Mouse (Mus musculus) kidney, postnatal 0 days (tissue): ENCODE measurements around the gene Smim14. TPM values are rescaled to one million over a fixed set of nuclear protein-coding genes. Genes with fewer than 3 reads are reported as not detected.

Experiments used
- ATAC-seq: fragments of 200-750 bp; cut with Nextera tagmentation; replicated peaks from 2 replicates; pipeline ENCODE4 v1.8.0; 2017; ENCODE audit warnings: low read depth, moderate number of reproducible peaks, moderate TSS enrichment, moderate library complexity; ENCODE audit not compliant: low FRiP score
- DNase-seq: peaks from one replicate; pipeline ENCODE4 v3.0.0-alpha.2; 2016; ENCODE audit warnings: low spot score
- H3K27ac ChIP-seq: fragments of 300-500 bp; sonication (generic); 2 replicates; pipeline ENCODE4 v1.5.1; 2014; ENCODE audit warnings: mild to moderate bottlenecking
- H3K27me3 ChIP-seq: fragments of 300-500 bp; sonication (generic); 2 replicates; pipeline ENCODE4 v1.6.1; 2014; ENCODE audit warnings: low read length, mixed read lengths; ENCODE audit not compliant: insufficient read depth
- H3K36me3 ChIP-seq: fragments of 300-500 bp; sonication (generic); 2 replicates; pipeline ENCODE4 v1.6.1; 2014; ENCODE audit warnings: low read length, mixed read lengths; ENCODE audit not compliant: insufficient read depth
- H3K4me1 ChIP-seq: fragments of 300-500 bp; sonication (generic); replicated peaks from 2 replicates; pipeline ENCODE4 v1.6.1; 2014; ENCODE audit warnings: antibody characterized with exemption, low read length, mixed read lengths; ENCODE audit not compliant: insufficient read depth
- H3K4me2 ChIP-seq: fragments of 300-500 bp; sonication (generic); 2 replicates; pipeline ENCODE4 v1.6.1; 2014; ENCODE audit warnings: mild to moderate bottlenecking, low read length, moderate library complexity, mixed read lengths
- H3K4me3 ChIP-seq: fragments of 300-500 bp; sonication (generic); replicated peaks from 2 replicates; pipeline ENCODE4 v1.5.1; 2014; ENCODE audit warnings: low read depth, low read length
- H3K9ac ChIP-seq: fragments of 300-500 bp; sonication (generic); 2 replicates; pipeline ENCODE4 v1.6.1; 2014; ENCODE audit warnings: low read depth, low read length
- H3K9me3 ChIP-seq: fragments of 300-500 bp; sonication (generic); replicated peaks from 2 replicates; pipeline ENCODE4 v1.6.1; 2016; ENCODE audit warnings: low read length, inconsistent platforms, mixed read lengths
- CTCF ChIP-seq: IDR thresholded peaks from 2 replicates; pipeline ENCODE4 v1.5.1; 2016; ENCODE audit warnings: antibody characterized with exemption, low read depth, mild to moderate bottlenecking, moderate library complexity
- WGBS: fragments of 180-500 bp; shearing (Covaris S2); extraction: QIAGEN DNeasy Blood & Tissue Kit; methylation state at CpG from one replicate; pipeline ENCODE4 v1.1.7; 2014; 5-methylcytosine and 5-hydroxymethylcytosine counted together
- polyA plus RNA-seq: library from polyadenylated mRNA; unstranded; fragments of >200 nt; fragmentation: Nextera tagmentation; extraction: Ambion mirVana; gene quantifications from 2 replicates; pipeline ENCODE4 v1.2.1, GENCODE M21; 2015

The Smim14 gene
- polyA plus RNA-seq, 1 experiment from 2014 or later, result 199 TPM

GRCm38 (mm10) chr5:65513506-65513905 lies 23.5 kb downstream of the Smim14 start:
- 47% methylated on average over 3 of the region's 3 CpGs for WGBS
- no peak overlapping the region for H3K27ac ChIP-seq
- no peaks in the 10 kb centered on the region for H3K36me3 ChIP-seq
- H3K9ac ChIP-seq, result no peak overlapping the region
- no peaks in the 10 kb centered on the region for H3K27me3 ChIP-seq
- H3K9me3 ChIP-seq, result no peaks in the 10 kb centered on the region
- no peak for TF ChIP-seq CTCF
- no peak overlapping the region for H3K4me2 ChIP-seq
- H3K4me3 ChIP-seq, result no peak overlapping the region
- ATAC-seq (no peak), DNase-seq (peak; percentile 38)
- H3K4me1 ChIP-seq, result 0 out of 2 replicates have a peak, but pooled peaks cover 3% of the 10 kb centered on the region

- Histone ChIP-seq H3K27ac (no peak overlapping the region), H3K27me3 (no peaks in the 10 kb centered on the region), H3K9ac (no peak overlapping the region), H3K36me3 (no peaks in the 10 kb centered on the region), H3K4me2 (no peak overlapping the region), H3K4me1 (no peaks in the 10 kb centered on the region), H3K9me3 (no peaks in the 10 kb centered on the region), H3K4me3 (no peak overlapping the region)
- 84% methylated on average over 8 of the region's 8 CpGs for WGBS
- ATAC-seq (no peak), DNase-seq (no peak)
- no peak for TF ChIP-seq CTCF
These were observed 28.6 kb downstream of the Smim14 start for GRCm38 (mm10) chr5:65508395-65508794.

GRCm38 (mm10) chr5:65505786-65506185 lies 31.2 kb downstream of the Smim14 start:
- Histone ChIP-seq H3K4me3 (no peak overlapping the region), H3K9ac (no peak overlapping the region), H3K27me3 (no peaks in the 10 kb centered on the region), H3K36me3 (no peaks in the 10 kb centered on the region), H3K9me3 (no peaks in the 10 kb centered on the region), H3K4me2 (peak overlapping the region; percentile 37), H3K4me1 (no peaks in the 10 kb centered on the region), H3K27ac (no peak overlapping the region)
- TF ChIP-seq CTCF, result no peak
- WGBS, result 12% methylated on average over 8 of the region's 8 CpGs
- peak; percentile 57 for DNase-seq
- ATAC-seq, result no peak

DNA sequence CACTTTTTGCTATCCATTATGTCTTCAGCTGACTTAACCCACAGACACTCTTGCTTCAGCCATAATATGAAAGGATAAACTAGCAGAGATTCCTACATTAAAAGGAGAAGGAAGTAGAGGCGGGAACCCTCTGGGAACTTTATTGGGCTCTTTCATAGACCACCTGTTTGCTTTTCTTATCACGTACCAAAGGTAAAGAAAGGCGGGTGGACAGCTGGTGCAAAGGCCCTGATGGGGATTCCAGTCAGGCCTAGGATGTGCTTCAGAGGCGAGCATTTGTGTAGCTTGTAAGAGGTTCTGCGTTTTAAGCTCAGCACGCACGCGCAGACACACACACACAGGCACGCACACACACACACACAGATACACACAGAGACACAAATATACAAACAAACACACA lies 35.6 kb downstream of the Smim14 start:
- 89% methylated on average over 9 of the region's 9 CpGs for WGBS

DNA sequence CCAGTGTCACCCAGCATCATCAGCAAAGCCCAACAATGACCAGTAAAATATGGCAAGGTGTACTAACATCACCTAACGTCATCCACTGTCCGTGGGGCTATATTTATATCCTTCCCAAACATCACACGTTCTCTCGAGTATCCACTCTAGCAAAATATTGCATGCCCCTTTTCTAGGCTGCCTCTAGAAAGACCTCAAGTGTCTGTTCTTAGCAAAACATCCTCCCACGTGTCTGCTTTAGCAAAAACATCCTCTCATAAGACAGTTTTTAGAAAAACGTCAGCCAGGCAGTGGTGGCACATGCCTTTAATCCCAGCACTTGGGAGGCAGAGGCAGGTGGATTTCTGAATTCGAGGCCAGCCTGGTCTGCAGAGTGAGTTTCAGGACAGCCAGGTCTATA lies 36.8 kb downstream of the Smim14 start:
- Histone ChIP-seq H3K9me3 (no peaks in the 10 kb centered on the region), H3K4me3 (no peak overlapping the region), H3K9ac (no peak overlapping the region), H3K36me3 (no peaks in the 10 kb centered on the region), H3K27me3 (no peaks in the 10 kb centered on the region), H3K27ac (no peak overlapping the region), H3K4me1 (no peaks in the 10 kb centered on the region), H3K4me2 (no peak overlapping the region)
- DNase-seq (no peak), ATAC-seq (no peak)
- no peak for TF ChIP-seq CTCF
- 62% methylated on average over 7 of the region's 7 CpGs for WGBS

More for the DNA sequence above, 35.6 kb downstream of the Smim14 start:
- ATAC-seq (no peak), DNase-seq (no peak)
- no peak for TF ChIP-seq CTCF
- no peak overlapping the region for H3K4me3 ChIP-seq
- no peaks in the 10 kb centered on the region for H3K4me1 ChIP-seq
- no peak overlapping the region for H3K4me2 ChIP-seq
- H3K27me3 ChIP-seq, result no peaks in the 10 kb centered on the region
- no peaks in the 10 kb centered on the region for H3K36me3 ChIP-seq
- no peaks in the 10 kb centered on the region for H3K9me3 ChIP-seq
- H3K9ac ChIP-seq, result no peak overlapping the region
- H3K27ac ChIP-seq, result no peak overlapping the region

- peak within 1 kb of the TSS; percentile 99 for H3K27ac ChIP-seq
- under 1% methylated on average over 66 of the region's 69 CpGs for WGBS
- peak within 1 kb of the TSS; percentile 97 for H3K9ac ChIP-seq
These were observed 44.1 kb downstream of the Smim14 start, which contains the start of gene Gm43552 for GRCm38 (mm10) chr5:65492716-65493531. Gene Gm43552 (minus strand): TSS chr5:65492833.

More at GRCm38 (mm10) chr5:65492716-65493531, 44.1 kb downstream of the Smim14 start, which contains the start of gene Gm43552:
- Histone ChIP-seq H3K36me3 (no peaks in the 10 kb centered on the region), H3K27me3 (no peaks in the 10 kb centered on the region), H3K4me1 (no peaks in the 10 kb centered on the region; the same call in 1 of the 2 replicates), H3K9me3 (no peaks in the 10 kb centered on the region), H3K4me3 (peak within 1 kb of the TSS; percentile 93), H3K4me2 (peak within 1 kb of the TSS; percentile 91)
- TF ChIP-seq CTCF, result peak; percentile 16; the same call in 1 of the 2 replicates
- ATAC-seq, result peak; percentile 97
- DNase-seq, result peak; percentile 97
